Mouse (Mus musculus) heart, adult 2 months (tissue): Measurements from ENCODE around the gene Olfr1359.
"Not testable (repeated sequence)": the region's sequence is repeated elsewhere in the genome, so short reads cannot be mapped to it uniquely, and the experiment has no call there.

Experiments
- CTCF ChIP-seq: fragments of 200-600 bp; IDR thresholded peaks from 2 replicates; pipeline ENCODE4 v1.8.1; 2022; ENCODE audit warnings: antibody characterized with exemption, mild to moderate bottlenecking, moderate library complexity
- POLR2A ChIP-seq: fragments of 200-500 bp; IDR thresholded peaks from 2 replicates; pipeline ENCODE4 v1.6.1; 2011; ENCODE audit warnings: mild to moderate bottlenecking, low read depth, low read length, control low read depth; ENCODE audit not compliant: insufficient read depth

DNA sequence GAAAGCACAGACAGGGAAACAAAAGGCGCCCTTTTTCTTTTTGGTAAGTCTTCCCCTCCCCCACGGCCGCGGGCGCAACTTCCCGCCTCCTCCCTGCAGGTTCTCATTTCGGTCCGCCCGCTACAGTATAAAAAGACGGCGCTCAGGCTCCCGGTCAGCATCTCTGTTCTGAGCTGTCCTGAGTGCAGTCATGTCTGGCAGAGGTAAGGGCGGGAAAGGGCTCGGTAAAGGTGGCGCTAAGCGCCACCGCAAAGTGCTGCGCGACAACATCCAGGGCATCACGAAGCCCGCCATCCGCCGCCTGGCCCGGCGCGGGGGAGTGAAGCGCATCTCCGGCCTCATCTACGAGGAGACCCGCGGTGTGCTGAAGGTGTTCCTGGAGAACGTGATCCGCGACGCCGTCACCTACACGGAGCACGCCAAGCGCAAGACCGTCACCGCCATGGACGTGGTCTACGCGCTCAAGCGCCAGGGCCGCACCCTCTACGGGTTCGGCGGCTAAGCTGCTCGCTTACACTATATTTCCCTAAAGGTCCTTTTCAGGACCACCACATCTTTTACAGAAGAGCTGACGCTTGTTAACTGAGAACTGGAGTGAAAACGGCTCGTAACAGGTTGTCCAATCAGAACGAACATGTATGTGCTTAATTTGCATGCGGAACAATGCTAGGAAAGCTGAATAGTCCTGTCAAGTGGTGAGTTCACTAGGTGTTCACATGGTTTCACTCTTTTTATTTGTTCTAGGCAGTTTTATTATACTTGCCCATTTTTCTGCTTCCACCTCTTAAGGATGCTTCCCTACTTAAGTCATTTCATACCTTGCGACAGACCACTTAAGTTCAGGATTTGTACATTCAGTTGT, 37.2 kb downstream of the Olfr1359 start, which contains the start of gene Hist1h4j:
- not testable (repeated sequence) for TF ChIP-seq CTCF
- TF ChIP-seq POLR2A = peak; percentile 75
